Mouse (Mus musculus): Measurements from ENCODE around the gene Gm10382. TPM values are rescaled to one million over a fixed set of nuclear protein-coding genes. Genes with fewer than 3 reads are reported as not detected.

Gm10382 gene
- polyA plus RNA-seq (2021; fragmentation: Nextera tagmentation) = 0.15 TPM in 1 of 2 replicates, not detected in the other
- long read RNA-seq, experiment 1 = 0 reads
- long read RNA-seq, experiment 2 = 0 reads

GRCm38 (mm10) chr5:125389131-125389578 is at the start of gene Gm10382:
Gene Gm10382, plus strand, starts transcription at chr5:125389322.

DNA sequence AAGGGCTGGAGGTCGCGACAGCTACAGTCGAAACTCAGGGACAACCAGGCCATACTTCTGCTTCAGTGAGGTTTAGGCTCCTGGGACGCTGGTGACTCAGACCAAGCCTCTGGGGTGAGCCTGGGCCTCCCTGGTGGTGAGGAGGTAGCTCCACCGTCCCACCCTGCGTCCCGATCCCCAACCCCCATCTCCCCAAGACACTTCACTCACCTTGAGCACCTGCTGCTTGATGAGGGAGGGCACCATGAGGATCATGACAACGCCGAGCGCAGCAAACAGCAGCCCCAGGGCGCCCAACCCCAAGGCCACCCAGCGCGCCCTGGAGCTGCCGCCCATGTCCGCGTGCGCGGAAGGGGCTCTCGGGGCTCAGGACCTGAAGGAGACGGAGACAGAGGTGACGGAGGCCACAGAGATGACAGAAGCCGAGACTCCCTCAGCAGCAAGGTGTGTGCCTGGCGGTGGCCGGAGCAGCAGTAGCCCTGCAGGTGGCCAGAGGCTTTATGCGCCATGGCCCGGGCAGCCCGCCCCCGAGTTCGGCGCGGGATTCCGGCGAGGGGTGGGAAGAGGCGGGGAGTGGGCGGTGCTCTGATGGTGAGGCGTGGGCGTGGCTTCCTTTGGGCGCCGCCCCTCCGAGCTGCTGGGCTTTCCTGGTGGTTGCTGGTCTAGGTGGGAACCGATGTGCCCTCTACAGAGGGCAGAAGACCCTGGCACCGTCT is 48.4 kb upstream of the Gm10382 start, which contains the start of gene Scarb1:
Scarb1 (minus strand) TSS at position 548 of the 716 bp plus-strand sequence.

DNA sequence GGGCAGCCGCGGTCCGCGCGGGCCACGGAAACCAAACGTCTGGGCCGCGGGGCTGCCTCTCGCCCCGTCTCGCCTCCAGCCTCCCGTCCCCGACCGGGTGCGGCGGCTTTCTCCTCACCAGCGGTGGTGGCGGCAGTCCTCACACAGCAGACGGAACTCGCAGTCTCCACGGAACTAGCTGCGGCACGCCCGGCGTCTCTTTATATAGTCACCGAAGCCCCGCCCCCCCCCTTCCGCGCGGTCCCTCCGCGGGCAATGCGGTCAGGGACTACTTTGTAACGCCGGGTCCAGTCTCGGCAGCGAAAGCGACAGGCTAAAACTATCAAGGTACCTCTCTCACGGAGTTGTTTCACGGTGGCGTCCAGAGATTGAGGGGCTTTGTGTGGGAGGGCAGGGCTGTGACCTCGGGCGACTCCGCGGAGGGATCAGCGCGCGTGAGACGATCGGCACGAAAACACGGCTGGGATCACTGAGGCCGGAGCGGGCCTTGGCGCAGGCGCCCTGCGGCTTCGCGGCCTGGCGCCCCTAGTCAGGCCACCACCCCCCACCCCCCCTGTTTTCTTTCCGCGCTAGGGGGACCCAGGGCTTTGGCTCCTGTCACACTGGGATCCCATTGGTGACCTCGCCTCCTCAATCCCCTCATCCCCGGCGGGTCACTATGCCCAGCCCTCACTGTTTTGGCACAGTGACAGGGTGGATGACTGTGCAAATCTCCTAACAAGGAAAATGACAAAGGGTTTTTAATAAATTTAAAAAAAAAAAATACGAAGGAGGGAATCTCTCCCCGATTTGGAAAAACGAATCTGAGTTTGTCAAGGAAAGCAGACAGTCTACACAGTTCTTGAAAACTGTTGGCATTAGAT is 688 bp downstream of the Gm10382 start, which contains the start of gene Ubc:
Ubc (minus strand) TSS at position 624 of the 863 bp plus-strand sequence.

GRCm38 (mm10) chr5:125433793-125434337 is 44.7 kb downstream of the Gm10382 start, which contains the start of gene Dhx37:
Gene Dhx37, minus strand, starts transcription at chr5:125434121.

Other genes with a start within 250 kb of the Gm10382 start
- gene Ncor2, start 210.1 kb upstream of the Gm10382 start, polyA plus RNA-seq (2021; fragmentation: Nextera tagmentation) = 14.7 and 22.9 TPM in 2 replicates
- 15.3 and 18.3 TPM in 2 replicates for gene Scarb1, start 48.2 kb upstream of the Gm10382 start, polyA plus RNA-seq (2021; fragmentation: Nextera tagmentation)
- gene Ubc, start 880 bp downstream of the Gm10382 start, polyA plus RNA-seq (2021; fragmentation: Nextera tagmentation) = 318 and 325 TPM in 2 replicates
- gene Dhx37, start 44.8 kb downstream of the Gm10382 start, polyA plus RNA-seq (2021; fragmentation: Nextera tagmentation) = 4.8 and 5.2 TPM in 2 replicates
- 69.5 and 91.6 TPM in 2 replicates for gene Bri3bp, start 52.2 kb downstream of the Gm10382 start, polyA plus RNA-seq (2021; fragmentation: Nextera tagmentation)
- gene Aacs, start 86.5 kb downstream of the Gm10382 start, polyA plus RNA-seq (2021; fragmentation: Nextera tagmentation) = 17.4 and 20.4 TPM in 2 replicates
- gene Tmem132b, start 142.5 kb downstream of the Gm10382 start, polyA plus RNA-seq (2021; fragmentation: Nextera tagmentation) = 6.5 and 7.5 TPM in 2 replicates

All from layer of hippocampus, adult 6 months (tissue).